Mouse (Mus musculus) ovary, adult 18-20 months (tissue): Measurements from ENCODE around the gene Tor2a.

Experiments used
- DNase-seq: peaks from one replicate; pipeline ENCODE4 v3.0.0; 2022; ENCODE audit warnings: low spot score, mixed read lengths

The Tor2a gene

DNA sequence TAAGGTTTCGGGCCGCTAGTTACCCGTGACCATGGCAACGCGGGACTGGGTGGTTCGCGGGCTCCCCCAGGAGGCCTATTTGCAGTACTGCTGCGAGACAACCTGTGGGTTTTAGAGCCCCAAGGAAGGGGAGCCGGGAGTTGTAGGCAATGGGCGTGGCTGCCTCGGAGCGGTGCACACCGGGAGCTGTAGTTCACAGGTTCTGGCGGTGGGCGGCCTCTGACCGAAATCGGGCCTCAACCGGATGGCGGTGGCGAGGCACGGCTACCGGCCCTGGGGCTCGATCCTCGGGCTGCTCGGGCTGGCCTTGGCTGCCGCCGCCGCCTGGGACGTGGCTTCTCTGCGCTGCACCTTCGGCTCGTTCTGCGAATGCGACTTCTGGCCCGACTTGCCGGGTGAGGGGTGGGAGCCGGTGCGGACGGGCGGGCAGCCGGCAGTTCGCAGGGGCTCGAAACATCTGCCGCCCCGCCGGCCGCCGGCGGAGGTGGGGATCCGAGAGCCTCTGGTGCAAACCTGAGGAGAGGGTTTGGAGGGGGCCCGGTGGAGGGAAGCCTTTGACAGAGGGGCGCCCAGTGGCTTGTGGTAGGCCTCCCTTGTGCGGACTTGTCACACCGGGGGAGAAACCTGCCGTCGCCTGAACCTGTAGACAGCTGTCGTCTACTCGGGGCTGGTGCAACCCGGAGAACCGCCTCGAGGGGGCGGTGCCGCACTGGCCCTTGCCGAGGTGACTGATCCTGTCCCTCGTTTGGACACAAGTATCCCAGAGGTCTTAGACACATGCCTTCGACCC is at the start of gene Tor2a:
Gene Tor2a, plus strand, starts transcription at position 179 of the 790 bp plus-strand sequence.
- DNase-seq = peak; percentile 96

DNA sequence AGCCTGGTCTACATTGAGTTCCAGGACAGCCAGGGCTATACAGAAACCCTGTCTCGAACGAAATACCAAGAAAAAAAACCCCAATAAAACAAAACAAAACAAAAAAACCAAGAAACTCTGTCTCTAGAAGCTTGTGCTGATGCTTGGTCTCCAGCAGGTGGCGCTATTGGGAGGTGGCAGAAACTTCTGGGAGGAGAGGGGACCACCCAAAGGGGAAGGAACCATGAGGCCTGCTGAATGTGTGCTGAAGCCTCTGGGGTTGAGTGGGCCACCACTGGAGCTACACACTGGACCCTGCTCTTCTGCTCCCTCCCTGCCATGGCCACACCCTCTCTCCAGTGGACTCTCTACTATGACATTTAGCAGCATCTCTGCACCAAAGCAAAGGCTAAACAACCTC is 48.4 kb upstream of the Tor2a start:
- no peak for DNase-seq

DNA sequence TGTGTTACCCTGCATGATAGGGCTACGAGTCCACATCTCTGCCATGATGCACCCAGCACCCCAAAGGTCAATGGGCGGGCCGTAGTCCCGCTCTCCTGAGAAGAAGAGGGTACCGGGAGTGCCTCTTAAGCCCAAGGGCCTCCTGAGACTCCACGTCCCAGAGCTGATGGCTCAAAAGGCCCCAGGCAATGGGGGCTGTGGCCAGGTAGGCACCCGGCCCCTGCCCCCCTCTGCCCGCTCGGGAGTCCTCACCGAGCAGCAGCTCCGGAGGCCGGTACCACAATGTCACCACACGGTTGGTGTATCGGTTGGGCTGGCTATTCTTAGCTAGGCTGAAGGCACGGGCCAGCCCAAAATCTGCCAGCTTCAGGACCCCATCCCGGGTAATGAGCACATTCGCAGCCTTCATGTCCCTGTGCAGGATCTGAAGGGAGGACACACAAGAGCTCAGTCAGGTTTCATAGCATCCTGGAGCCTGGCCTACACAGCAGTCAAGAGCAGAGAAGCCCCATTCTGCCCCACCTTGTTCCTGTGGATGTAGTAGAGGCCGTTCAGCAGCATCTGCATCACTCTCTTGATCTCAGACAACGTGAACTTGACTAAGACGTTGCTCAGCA is 47.4 kb upstream of the Tor2a start:
- DNase-seq = no peak

DNA sequence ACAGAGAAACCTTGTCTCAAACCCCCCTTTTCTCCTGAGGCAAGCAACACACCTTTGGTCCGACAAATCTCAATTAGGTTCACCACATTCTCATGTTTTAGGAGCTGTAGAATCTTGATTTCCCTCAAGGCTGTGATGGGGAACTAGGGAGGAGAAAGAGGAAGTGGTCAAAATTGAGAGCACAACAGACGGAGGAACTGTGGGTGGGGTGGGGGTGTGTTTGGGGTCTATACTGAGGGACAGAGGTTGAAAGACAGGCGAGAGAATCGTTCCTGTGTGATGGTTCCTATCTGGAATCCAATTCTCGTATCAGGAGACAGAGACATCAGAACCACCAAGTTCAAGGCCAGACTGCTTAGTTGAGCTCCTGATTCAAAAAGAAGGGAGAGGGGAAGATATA is 46.6 kb upstream of the Tor2a start:
- no peak for DNase-seq

DNA sequence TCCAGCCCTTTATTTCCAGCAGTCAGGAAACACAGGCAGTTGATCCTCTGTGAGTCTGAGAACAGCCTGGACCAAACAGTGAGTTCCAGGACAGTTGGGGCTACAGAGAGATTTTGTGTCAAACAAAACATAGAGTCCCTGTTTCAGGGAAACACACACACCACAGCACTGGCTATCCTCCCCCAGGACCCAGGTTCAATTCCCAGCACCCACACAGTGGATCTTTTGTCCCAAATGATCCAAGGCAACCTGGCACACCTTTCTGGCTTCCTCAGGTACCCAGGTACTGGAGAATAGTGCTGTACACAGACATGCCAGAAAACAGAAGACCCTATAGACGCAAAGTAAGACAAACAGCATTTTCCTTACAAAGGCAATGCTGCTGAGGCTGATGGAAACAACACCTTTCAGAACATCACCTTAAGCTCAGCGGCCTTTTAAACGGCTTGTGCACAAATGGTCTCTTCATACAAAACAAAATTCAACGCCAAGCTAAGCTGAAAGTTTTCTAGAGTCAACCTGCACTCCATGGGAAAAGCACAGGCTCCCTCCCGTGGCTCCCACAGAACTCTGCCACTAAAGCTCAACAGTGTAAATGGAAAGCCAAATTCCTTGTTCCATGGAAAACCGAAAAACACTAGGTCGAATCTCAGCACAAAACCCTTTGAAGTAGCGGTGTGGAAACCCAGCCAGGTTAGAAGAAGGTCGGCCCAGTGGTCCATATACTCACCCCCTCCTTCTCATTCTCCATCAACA is 45.6 kb upstream of the Tor2a start:
- no peak for DNase-seq

DNA sequence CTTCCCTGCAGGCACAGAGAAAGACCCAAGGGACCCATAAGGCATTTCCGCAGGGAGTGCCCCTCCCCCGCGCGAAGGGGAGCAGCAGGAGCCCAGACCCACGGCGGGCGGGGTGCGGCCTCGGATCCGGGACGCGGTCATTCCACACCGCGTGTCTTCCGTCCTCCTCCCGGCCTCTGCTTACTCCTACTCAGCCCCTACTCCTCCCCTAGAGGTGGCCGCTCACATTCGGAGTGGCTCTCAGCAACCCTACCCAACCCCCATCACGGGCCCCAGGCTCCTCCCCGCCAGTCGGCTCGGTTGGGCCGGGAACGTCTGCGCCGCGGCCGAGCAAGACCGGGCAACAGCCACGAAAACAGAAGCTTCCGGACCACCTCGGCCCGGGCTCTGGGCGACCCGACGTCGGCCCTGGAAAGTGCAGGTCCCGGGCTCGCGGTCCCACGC is 44.9 kb upstream of the Tor2a start:
- DNase-seq = peak; percentile 53

DNA sequence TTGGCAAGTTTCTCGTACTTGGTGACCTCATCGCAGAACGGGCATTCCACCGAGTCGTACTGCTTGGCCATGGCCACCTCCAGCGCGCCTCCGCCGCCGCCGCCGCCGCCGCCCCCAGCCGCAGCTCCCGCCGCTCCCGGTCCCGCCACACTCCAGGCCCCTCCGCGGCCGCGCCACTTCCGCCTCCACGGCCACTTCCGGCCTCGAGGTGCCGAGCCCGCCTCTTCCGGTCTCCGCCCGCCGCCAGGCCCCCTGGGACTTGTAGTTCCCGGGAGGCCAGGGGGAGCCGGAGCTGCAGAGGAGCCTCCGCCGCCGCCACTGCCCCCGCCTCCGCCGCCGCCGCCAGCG is 44.5 kb upstream of the Tor2a start:
- peak; percentile 89 for DNase-seq

DNA sequence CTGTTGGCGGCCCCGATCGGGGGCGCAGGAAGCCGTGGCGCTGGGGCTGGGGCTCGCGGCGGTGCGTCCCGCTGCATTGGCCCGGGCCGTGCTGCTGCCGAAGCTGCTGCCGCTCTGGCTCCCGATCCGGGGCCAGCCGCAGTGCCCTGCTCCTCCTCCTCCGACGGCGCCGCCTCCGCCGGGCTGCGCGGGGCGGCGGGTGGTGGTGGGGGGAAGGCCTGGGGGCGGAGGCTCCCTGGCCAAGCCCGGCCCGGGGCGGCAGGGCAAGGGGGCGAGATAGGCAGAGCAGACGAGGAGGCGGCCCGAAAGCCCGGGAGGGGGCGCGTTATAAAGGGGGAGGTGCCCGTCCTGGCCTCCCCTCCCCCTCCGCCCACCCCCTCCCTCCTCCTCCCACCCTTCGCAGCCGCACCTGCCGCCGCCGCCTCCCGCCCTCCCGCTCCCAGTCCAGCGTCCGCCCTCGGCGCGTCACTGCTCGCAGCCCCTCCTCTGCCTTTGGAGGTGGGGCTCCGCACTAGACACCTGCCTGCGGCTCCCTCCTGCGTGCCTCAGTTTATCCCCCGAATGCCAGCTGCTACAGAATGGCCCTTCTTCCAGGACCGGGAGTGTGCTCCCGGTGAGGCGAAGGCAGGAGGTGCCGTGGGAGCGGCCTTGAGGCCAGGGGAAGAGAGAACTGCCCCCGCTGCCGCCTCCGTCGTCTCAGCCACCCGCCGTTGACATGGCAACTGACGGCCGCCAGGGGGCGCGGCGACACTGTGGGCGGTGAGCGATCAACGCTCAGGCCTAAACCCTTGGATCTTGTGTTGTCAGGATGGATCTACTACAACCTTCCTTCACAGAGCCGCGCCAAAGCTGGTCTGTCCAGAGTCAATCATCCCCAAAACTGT is 43.9 kb upstream of the Tor2a start, which contains the start of gene Cdk9:
Gene Cdk9, minus strand, starts transcription at position 143 of the 884 bp plus-strand sequence.
- DNase-seq = peak; percentile 88

DNA sequence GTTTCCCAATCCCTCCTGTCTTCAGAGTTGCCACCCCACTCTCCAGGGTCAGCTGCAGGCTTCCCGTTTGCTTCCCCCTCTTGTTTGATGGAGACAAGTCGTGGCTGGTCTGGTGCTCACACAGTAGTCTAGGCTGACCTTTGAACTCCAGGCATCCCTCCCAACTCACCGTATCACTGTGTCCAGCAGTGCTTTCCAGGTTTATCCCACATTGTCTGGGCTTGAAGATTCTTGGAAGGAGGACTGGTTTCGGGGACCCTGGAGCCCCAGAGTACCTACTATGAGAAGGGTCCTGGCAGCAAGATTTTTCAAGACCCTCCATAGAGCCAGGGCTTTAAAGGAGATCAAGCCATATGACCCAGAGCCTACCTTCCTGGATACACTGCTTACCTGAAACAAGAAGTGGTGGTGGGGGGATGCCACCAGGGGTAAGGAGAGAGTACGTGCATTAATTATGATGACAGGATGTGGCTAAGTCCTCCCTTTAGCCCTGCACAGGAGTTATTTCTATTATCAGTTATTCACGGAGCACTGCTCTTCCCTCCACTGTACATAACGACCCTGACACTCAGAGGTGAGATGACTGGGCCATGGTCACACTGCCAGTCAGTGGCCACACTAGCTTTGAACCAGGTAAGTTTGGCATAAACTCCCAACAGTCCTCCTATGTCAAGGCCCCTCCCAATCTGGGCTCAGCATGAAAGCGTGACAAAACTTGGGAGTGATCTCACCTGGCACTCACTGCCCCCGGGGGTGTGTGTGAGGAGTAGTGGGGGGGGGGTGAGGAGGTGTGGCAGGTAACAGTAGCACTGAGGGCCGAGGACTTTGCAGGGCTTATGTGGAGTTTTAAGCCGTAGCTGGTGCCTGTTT is 42.7 kb upstream of the Tor2a start:
- DNase-seq = no peak

DNA sequence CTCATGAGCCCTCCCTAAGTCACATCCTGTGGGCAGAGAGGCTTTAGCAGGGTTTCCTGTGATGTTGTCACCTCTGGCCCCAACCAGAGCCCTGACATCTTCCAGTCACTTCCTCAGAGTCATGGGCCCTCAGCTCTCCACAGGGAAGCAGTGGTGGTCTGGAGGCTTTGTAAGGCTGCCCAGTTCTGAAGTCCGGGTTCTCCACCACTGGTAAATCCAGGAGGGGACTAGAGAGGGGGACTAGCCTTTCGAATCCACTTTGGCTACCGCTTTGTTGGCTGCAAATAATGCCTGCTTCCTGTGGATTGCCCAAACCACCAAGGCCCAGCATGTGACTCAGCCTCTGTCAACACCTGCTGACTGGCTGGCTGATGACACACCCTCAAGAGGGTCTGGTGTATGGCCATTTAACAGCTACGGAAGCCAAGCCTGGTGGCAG is 42.0 kb upstream of the Tor2a start:
- no peak for DNase-seq

DNA sequence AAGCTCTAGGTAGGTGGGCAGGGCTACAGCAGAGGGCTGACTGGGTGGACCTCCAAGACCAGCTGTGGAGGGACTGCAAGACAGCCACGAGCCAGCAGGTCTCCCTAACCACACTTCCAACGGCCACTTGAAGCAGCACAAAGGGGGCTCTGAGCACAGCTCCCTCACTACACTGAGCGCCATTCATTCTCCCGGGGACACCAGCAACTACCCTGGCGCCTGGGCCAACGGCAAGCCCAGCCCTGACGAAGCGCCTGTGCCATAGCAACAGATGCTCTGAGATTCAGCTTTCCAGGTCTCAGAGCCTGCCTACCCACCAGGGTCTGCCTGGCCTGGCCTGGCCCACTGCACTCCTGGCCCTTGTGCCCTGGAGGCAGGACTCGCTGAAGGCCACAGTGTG is 38.3 kb upstream of the Tor2a start:
- DNase-seq = no peak

DNA sequence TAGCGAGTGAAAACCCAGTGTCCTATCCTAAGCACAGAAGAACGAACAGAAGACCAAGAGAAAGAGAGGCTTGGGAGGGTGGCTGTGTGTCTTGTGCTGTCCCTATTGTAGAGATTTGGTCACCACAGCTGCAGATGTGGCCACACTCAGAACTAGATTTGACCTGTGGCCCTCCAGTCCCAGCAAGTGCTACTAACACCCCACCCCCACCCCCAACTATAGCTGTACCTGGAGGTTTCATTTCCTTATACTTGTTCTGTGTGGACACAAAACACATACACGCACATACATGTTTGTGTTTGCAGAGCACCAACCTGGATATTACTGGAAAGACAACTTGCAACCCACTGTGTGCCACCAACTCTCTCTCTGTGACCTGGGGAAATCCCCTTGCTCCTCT is 37.0 kb upstream of the Tor2a start:
- DNase-seq = no peak

DNA sequence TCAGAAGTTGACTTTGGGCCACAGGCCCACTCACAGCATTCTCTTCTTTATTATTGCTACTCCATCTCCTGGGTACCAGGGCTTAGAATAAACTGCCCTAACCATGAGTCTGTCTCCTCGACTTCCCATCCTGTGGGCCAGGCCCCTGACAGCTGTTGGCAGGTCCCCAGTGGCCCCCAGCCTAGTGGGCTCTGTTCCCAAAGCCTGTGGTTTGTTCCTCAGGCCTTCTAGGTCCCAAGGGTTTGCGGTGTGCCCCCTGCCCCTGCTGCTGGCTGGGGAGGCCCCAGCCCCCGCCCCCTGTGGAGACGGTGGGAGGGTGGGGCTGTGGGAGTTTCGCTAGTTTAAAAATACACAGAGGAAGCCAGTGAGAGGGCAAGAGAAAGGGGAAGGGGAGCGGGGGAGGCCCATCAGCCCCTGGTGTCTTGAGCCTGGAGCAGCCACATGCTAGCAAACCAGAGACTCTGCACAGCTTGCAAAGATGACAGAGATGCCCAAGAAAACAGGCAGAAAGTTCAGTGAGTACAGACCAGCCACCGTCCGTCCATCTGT is 36.3 kb upstream of the Tor2a start, which contains the start of gene Sh2d3c:
Gene Sh2d3c, plus strand, starts transcription at position 375 of the 549 bp plus-strand sequence.
- no peak for DNase-seq

DNA sequence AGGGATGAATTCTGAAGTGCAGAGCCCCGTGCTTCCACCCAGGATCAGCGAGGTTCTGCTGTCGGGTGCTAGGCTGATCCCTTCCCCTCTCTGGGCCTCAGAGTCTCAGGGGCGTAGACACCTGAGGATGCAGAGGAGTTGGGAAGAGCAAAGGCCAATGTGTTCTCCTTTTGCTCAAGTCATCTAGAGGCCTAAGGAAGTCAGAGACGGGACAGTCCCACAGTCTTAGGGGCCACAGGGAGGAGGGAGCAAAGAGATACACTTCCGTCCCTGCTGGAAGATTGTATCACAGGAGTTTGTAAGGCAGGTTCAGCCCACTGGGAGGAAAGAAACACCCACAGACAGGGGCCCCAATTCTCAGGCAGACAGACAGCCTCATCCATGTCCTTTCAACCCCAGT is 35.0 kb upstream of the Tor2a start:
- DNase-seq = no peak

DNA sequence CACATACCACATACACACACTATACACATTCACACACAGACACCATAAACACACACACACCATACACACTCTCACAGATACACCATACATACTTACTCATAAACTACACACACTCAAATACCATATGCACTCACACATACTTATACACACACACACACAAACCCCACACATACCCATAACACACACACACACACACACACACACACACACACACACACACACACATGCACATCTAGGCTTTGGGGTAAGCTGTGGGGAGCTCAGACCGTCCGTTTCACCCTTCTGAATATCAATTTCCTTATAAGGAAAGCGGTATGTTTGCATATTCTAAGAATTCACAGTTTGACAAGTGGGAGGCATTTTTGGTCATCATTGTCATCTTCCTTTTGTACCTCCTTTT is 34.5 kb upstream of the Tor2a start:
- DNase-seq = no peak

DNA sequence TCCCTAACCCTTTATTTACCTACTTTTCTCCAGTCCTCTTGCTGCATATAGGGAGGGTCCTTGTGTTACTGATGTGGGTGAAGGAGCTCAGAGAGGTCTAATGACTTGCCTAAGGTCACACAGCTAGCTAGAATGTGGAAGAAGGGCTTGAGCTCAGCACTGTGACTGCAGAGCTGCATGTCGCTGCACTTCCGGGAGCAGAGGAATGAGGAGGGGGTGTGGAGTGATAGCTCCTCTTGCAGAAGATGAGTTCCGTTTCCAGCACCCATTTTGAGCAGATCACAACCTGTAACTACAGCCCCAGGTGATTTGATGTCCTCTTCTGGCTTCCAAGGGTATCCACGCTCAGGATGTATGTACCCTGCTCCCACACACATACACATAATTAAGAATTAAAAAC is 32.9 kb upstream of the Tor2a start:
- no peak for DNase-seq

DNA sequence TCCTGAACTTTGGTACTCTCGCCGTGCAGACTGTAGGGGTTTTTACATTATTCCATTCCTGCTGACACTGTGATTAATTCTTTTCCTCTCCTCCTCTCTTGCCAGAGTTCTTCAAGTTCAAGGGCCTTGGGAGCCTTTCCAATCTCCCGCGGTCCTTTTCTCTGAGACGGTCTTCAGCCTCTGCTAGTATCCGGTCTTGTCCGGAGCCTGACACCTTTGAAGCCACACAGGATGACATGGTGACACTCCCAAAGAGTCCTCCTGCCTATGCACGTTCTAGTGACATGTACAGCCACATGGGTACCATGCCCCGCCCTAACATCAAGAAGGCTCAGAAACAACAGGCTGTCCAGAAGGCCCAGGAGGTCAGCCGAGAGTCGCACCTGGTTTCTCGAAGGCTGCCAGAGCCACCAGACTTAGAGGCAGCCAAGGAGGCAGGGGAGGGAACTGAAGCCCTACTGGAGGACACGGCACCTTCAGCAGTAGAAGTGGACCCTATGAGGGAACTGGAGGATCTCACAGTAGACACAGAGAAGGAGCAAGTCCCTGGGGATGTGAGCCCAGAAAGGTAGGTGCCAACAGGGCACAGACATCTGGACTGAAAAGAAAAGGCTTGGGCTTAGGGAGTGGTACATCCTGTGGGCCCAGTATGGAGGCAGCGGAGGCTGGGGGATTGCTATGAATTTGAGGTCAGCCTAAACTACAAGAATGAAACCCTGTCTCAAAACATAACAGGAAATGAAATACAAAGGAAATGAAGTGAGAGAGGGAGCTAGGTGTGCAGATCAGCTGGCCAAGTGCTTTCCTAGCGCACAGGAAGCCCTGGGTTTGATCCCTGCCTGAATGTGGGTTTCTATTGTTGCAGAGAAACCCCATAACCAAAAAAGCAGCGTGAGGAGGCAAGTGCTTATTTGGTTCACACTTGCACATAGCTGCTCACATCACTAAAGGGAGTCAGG is 31.9 kb upstream of the Tor2a start:
- DNase-seq = no peak

DNA sequence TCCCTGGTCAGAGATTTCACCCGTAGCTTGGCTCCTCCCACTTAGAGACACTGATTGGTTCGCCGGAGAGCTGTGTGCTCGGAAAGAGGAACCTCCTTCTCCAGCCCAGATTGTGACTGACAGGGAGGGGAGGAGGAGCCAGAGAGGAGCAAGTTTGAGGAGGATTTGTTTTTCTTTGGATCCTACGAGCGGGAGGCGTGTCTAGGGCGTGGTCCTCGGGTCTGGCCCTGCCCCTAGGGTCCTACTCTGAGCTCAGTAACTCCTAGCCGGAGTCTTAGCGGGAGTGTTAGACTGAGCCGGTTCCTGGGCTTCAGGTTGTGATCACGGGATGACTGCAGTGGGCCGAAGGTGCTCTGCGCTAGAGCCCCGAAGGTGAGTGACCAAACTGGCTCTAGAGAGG is 29.6 kb upstream of the Tor2a start:
- peak; percentile 92 for DNase-seq

DNA sequence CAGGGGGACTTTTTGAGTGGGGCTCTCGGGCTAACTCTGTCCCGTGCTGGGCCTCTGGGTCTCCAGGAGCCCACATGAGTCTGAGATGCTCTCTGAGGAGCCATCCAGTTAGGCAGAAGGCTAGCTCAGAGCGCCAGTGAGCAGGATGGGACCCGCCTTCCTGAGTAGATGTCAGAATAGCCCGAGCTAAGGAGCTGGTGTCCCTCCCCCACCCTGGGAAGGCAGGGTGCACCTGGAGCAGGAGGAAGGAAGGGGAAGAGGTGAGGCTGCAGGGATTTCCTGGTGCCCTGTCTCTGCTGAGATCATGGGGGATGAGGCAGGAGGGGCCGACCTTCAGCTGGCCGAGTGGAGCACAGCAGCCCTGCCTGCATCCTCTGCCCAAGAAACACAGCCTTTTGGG is 28.6 kb upstream of the Tor2a start:
- DNase-seq = no peak
